Mouse (Mus musculus) olfactory bulb, adult 2 months (tissue): Measurements from ENCODE around the gene Dicer1.

Experiments
- CTCF ChIP-seq: fragments of 200-500 bp; IDR thresholded peaks from 2 replicates; pipeline ENCODE4 v1.5.1; 2012; ENCODE audit warnings: low read depth, mild to moderate bottlenecking, low read length, moderate library complexity; ENCODE audit not compliant: insufficient read depth
- POLR2A ChIP-seq: fragments of 200-500 bp; IDR thresholded peaks from 2 replicates; pipeline ENCODE4 v1.6.1; 2012; ENCODE audit warnings: mild to moderate bottlenecking, low read depth, low read length, moderate library complexity; ENCODE audit not compliant: insufficient read depth

DNA sequence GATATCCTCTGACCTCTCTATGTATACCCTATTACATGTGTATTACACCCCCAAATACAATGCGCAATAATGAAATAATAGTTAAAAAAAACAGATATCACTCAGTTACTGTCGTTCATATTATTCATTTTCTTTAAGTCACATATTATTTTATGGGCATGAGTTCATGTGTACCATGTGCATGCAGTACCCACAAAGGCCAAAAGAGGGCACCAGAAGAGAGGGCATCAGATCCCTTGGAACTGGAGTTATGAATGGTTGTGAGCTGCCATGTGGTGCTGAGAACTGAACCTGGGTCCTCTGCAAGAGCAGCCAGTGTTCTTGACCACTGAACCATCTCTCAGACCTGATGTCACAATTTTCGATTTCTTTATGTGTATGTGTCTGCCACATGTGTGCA, 47.6 kb upstream of the Dicer1 start:
- TF ChIP-seq CTCF (no peak), POLR2A (no peak)
